Mouse (Mus musculus) bone marrow macrophage, adult 2 months (primary cell): ENCODE data around the gene D430019H16Rik. TPM values are rescaled to one million over a fixed set of nuclear protein-coding genes. Genes with fewer than 3 reads are reported as not detected.

Source experiments
- H3K27ac ChIP-seq: 2 replicates; pipeline ENCODE4 v1.5.1; 2012; ENCODE audit warnings: low read depth, low read length; ENCODE audit not compliant: insufficient read depth
- H3K4me1 ChIP-seq: 2 replicates; pipeline ENCODE4 v1.6.1; 2012; ENCODE audit warnings: low read length; ENCODE audit not compliant: control insufficient read depth, insufficient read depth
- H3K4me3 ChIP-seq: 2 replicates; pipeline ENCODE4 v1.5.1; 2012; ENCODE audit warnings: mild to moderate bottlenecking, low read length, moderate library complexity; ENCODE audit not compliant: insufficient read depth
- CTCF ChIP-seq: IDR thresholded peaks from 2 replicates; pipeline ENCODE4 v1.5.1; 2012; ENCODE audit warnings: low read depth, mild to moderate bottlenecking, low read length, moderate library complexity
- POLR2A ChIP-seq: IDR thresholded peaks from 2 replicates; pipeline ENCODE4 v1.6.1; 2012; ENCODE audit warnings: mild to moderate bottlenecking, low read depth, low read length, borderline replicate concordance
- polyA plus RNA-seq: library from polyadenylated mRNA; stranded (reverse); fragments of >200 nt; gene quantifications from 2 replicates; pipeline ENCODE4 v1.2.4, GENCODE M21; 2012; ENCODE audit not compliant: missing spikeins, insufficient read depth, insufficient read length

D430019H16Rik gene
- polyA plus RNA-seq, 1 experiment, result not detected

GRCm38 (mm10) chr12:105476993-105477392, 23.3 kb downstream of the D430019H16Rik start:
- no peak overlapping the region for H3K4me3 ChIP-seq
- no peak for TF ChIP-seq POLR2A
- no peak for TF ChIP-seq CTCF
- H3K27ac ChIP-seq, result no peak overlapping the region
- no peaks in the 10 kb centered on the region for H3K4me1 ChIP-seq

GRCm38 (mm10) chr12:105483503-105483902, 29.8 kb downstream of the D430019H16Rik start:
- Histone ChIP-seq H3K4me1 (no peaks in the 10 kb centered on the region), H3K27ac (no peak overlapping the region), H3K4me3 (no peak overlapping the region)
- TF ChIP-seq POLR2A, result no peak
- TF ChIP-seq CTCF, result no peak

GRCm38 (mm10) chr12:105490227-105490626, 36.6 kb downstream of the D430019H16Rik start:
- Histone ChIP-seq H3K4me3 (no peak overlapping the region), H3K4me1 (no peaks in the 10 kb centered on the region), H3K27ac (no peak overlapping the region)
- TF ChIP-seq POLR2A (no peak), CTCF (no peak)

GRCm38 (mm10) chr12:105490794-105491193, 37.1 kb downstream of the D430019H16Rik start:
- Histone ChIP-seq H3K4me3 (no peak overlapping the region), H3K27ac (no peak overlapping the region), H3K4me1 (no peaks in the 10 kb centered on the region)
- TF ChIP-seq POLR2A, result no peak
- no peak for TF ChIP-seq CTCF

- TF ChIP-seq POLR2A (no peak), CTCF (no peak)
- H3K27ac ChIP-seq, result no peak overlapping the region
- H3K4me3 ChIP-seq, result no peak overlapping the region
- H3K4me1 ChIP-seq, result no peaks in the 10 kb centered on the region
Measured at GRCm38 (mm10) chr12:105494796-105495195, 41.1 kb downstream of the D430019H16Rik start.

- Histone ChIP-seq H3K4me1 (no peaks in the 10 kb centered on the region), H3K27ac (no peak overlapping the region), H3K4me3 (no peak overlapping the region)
- TF ChIP-seq POLR2A, result no peak
- TF ChIP-seq CTCF, result no peak
Measured at GRCm38 (mm10) chr12:105497894-105498293, 44.2 kb downstream of the D430019H16Rik start.

- Histone ChIP-seq H3K4me1 (no peaks in the 10 kb centered on the region), H3K4me3 (no peak overlapping the region), H3K27ac (no peak overlapping the region)
- TF ChIP-seq POLR2A (no peak), CTCF (no peak)
Measured at GRCm38 (mm10) chr12:105498423-105498822, 44.8 kb downstream of the D430019H16Rik start.

GRCm38 (mm10) chr12:105498842-105499241, 45.2 kb downstream of the D430019H16Rik start:
- Histone ChIP-seq H3K27ac (no peak overlapping the region), H3K4me1 (no peaks in the 10 kb centered on the region), H3K4me3 (no peak overlapping the region)
- TF ChIP-seq CTCF (no peak), POLR2A (no peak)

- no peak for TF ChIP-seq POLR2A
- no peak for TF ChIP-seq CTCF
- Histone ChIP-seq H3K4me3 (no peak overlapping the region), H3K4me1 (no peaks in the 10 kb centered on the region), H3K27ac (no peak overlapping the region)
Measured at GRCm38 (mm10) chr12:105500940-105501339, 47.3 kb downstream of the D430019H16Rik start.

- Histone ChIP-seq H3K4me1 (no peaks in the 10 kb centered on the region), H3K4me3 (no peak overlapping the region)
- TF ChIP-seq POLR2A (no peak), CTCF (peak; percentile 35; the same call in 1 of the 2 replicates)
Measured at GRCm38 (mm10) chr12:105504736-105505135, 51.1 kb downstream of the D430019H16Rik start.

GRCm38 (mm10) chr12:105511109-105511508, 57.5 kb downstream of the D430019H16Rik start:
- no peaks in the 10 kb centered on the region for H3K4me1 ChIP-seq
- TF ChIP-seq CTCF, result no peak
- TF ChIP-seq POLR2A, result no peak
- H3K27ac ChIP-seq, result no peak overlapping the region
- no peak overlapping the region for H3K4me3 ChIP-seq

More at GRCm38 (mm10) chr12:105504736-105505135, 51.1 kb downstream of the D430019H16Rik start:
- no peak overlapping the region for H3K27ac ChIP-seq
